Mouse (Mus musculus) WW6 (cell line): ENCODE measurements at regions not wholly inside any gene's neighbourhood (a gene's known extent, or its start where the extent isn't known, plus 50 kb on each side); places are given as distances from the start of the nearest gene placed in this dataset.

ENCODE experiments used
- DNase-seq: peaks from one replicate; pipeline ENCODE4 v3.0.0-alpha.2; 2013; ENCODE audit warnings: low read depth, low spot score

DNA sequence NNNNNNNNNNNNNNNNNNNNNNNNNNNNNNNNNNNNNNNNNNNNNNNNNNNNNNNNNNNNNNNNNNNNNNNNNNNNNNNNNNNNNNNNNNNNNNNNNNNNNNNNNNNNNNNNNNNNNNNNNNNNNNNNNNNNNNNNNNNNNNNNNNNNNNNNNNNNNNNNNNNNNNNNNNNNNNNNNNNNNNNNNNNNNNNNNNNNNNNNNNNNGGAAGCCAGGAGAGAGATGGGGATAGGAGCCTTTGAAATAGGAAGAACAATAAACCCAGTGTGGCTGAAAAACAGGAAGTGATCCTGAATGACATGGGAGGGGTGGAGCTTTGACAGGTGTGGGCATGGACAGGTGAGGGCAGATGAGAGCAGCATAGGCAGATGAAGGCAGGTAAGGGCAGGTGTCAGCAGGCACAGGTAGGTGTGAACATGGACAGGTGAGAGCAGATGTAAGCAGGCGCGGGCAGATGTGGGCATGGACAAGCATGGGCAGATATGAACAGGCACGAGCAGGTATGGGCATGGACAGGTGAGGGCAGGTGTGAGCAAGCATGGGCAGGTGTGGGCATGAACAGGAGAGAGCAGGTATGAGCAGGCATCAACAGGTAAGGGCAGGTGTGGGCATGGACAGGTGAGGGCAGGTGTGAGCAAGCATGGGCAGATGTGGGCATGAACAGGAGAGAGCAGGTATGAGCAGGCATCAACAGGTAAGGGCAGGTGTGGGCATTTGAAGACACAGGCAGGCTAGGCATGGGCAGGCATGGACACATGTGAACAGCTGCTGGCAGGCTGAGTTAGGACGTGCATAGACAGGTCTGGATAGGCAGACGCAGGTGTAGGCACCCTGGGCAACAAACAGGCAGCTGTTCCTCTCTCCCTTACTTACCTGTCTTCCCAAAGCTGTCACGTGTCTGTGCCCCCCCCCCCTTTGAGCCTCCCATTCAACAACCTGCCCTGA, 135.2 kb upstream of the Zmiz1 start:
- DNase-seq, result no peak

DNA sequence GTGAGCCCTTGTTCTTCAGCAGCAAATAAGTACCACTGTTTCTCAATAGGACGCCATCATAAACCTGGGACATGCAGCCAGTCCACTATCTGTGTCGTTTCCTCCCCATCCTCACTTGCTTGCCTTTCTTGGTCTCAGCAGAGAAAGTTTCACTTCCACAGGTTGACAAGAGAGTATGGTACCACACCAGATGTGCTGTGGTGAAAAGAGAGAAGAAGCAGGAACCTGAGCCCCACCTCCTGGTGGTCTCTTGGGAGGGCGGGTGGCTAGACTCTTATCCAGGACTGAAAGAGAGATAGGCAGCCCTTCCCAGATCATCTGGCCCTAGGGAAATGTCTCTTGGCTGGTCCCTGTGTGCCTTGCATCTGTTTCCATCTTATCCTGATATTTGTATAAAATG, 133.1 kb upstream of the Zmiz1 start:
- DNase-seq, result no peak

GRCm38 (mm10) chr14:25328230-25328629, 130.8 kb upstream of the Zmiz1 start:
- DNase-seq, result no peak

GRCm38 (mm10) chr14:25334186-25334585, 124.8 kb upstream of the Zmiz1 start:
- no peak for DNase-seq

DNA sequence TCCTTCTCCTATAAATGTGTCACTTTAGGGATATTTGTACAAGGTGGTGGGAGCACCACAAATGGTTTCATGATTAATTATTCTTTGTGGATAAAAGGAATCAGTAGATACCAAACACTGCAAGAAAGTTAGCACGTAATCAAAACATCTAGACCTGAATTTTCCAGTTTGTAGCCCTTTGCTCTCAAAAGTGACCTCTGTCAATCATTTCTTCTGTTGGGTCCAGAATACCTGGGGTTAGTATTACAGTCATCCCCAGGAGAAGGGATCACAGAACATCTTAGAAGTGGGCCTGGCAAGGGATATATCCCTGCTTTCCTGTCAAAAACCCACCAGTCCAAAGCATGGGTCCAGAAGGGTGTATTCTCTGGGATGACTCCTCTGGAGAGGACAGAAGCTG, 122.1 kb upstream of the Zmiz1 start:
- DNase-seq, result no peak

DNA sequence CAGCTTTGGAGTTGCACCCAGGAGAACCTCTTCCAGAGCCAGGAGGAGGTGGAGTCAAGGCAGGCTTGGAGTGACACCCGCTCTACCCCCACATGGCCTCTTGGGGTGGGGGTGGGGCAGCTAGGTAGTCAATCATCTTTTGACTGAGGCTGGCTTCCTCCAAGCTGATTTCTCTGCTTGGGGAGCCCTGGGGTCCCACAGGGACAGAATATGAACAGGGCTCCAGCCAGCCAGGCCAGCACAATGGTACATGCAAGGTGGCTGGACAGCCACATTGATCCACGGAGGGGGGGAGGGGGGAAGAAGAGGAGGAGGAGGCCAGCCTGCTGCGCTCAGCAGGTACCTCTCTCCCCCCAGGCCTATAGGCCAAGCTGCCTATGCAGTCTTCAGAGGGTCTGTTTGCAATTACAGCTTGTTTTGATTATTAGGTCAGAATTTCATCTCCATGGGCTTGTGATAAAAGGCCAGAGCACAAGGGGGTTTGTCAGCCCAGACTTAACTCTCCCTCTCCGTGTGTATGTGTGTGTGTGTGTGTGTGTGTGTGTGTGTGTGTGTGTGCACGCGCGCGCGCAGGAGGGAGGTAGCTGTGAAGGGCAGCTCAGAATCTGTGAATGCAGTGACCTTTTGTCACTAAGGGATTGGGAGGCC, 120.5 kb upstream of the Zmiz1 start:
- DNase-seq, result no peak

DNA sequence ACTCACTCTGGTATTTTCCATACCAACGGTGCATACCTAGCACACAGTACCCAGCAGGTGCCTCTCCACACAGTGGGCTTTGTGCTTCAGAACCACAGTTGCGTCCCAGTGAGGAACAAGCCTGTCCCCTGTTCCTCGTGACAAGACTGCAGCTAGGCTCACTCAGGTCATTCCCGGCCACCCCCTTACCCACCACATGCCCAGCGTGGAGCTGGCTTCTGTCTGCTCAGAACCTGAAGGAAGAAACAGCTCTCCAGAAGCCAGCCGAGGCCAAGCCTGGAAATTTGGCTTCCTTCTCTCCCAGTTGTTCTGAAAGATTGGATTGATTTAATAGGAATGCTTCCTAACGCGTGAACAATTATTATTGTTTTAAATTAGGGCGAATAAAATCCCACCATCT, 118.1 kb upstream of the Zmiz1 start:
- no peak for DNase-seq

DNA sequence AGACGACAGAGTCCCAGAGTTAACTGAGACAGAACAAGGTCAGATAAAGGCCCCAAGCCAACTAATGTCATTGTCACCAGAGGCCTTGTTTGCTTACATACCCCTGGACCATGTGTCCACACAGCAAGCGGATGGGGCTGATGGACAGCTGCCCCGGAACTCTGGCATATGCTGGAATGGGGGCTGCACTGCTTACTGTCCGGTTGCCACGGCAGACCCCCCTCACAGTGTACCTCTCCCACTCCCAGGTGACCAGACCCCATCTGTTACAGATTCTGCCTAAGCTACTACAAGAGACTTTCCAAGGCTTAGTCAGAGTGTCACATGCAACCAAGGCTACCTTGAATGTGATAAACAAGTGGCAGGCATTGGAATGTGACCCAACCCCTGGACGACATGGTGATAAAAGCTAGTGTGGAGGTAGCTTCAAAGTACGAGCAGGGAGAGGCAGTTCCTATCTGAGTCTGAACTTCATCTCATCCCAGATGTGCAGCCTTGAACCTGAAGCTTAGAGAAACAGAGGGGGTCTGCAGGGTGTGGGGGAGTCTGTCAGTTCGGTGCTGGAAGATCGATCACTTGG, 117.0 kb upstream of the Zmiz1 start:
- DNase-seq, result no peak

- DNase-seq, result no peak
Observed at GRCm38 (mm10) chr14:25342865-25343565, 116.0 kb upstream of the Zmiz1 start.

GRCm38 (mm10) chr14:25345995-25346394, 113.0 kb upstream of the Zmiz1 start:
- no peak for DNase-seq

GRCm38 (mm10) chr14:25346813-25347610, 112.0 kb upstream of the Zmiz1 start:
- no peak for DNase-seq

- DNase-seq, result no peak
Observed at GRCm38 (mm10) chr14:25350282-25350964, 108.6 kb upstream of the Zmiz1 start.

DNA sequence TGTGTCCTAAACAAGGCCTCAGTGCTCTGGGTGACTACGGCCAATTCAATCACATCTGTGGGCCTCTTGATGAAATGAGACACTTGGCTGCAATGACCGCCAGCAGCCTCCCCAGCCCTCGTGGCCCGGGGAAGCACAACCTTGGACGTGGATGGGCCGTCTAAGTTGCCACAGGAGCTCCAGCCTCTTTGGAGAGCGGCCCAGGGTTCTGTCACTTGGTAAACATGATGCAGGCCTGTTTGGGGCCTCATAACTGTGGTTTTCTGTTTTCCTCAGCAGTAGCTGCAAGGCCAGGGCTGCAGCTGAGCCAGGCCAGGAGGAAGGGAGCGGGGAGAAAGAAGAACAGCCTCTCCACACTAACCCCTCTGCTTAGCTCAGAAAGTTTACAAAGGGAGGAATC, 105.2 kb upstream of the Zmiz1 start:
- DNase-seq, result no peak

GRCm38 (mm10) chr14:25354288-25354850, 104.6 kb upstream of the Zmiz1 start:
- DNase-seq, result no peak

GRCm38 (mm10) chr14:25357805-25358204, 101.2 kb upstream of the Zmiz1 start:
- DNase-seq, result no peak

GRCm38 (mm10) chr14:25359824-25360294, 99.1 kb upstream of the Zmiz1 start:
- no peak for DNase-seq

GRCm38 (mm10) chr14:25360726-25361125, 98.3 kb upstream of the Zmiz1 start:
- no peak for DNase-seq

- no peak for DNase-seq
Observed at GRCm38 (mm10) chr14:25361129-25361528, 97.9 kb upstream of the Zmiz1 start.

GRCm38 (mm10) chr14:25362771-25363170, 96.2 kb upstream of the Zmiz1 start:
- DNase-seq, result no peak

- DNase-seq, result no peak
Observed at GRCm38 (mm10) chr14:25365226-25365800, 93.7 kb upstream of the Zmiz1 start.
